Mouse (Mus musculus): ENCODE results near the gene Stn1. TPM values are rescaled to one million over a fixed set of nuclear protein-coding genes. Genes with fewer than 3 reads are reported as not detected.
A peak's percentile ranks its signal among the peaks of the same experiment; 100 is the strongest.

Stn1 gene
- total RNA-seq, 2 experiments from 2014 or later = 17.2 to 17.3 TPM

DNA sequence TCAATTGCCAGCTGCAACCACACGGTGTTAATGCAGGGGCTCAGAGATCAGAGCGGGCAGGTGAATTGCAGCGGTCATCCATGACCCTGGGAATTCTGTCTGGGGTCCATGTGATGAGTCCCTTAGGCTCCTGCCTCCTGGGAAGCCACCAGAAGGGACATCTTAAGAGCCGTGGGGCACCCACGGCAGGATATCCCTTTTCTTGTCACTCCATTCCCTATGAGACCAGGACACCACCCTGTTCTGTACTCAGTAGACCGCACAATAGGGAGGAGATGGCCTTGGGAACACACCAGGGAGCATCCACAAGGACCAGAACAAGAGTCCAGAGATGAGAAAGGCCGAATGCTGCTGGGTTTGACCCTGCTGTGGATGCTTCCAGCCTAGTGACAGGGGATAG is 84.0 kb downstream of the Stn1 start:
- no peak for DNase-seq

DNA sequence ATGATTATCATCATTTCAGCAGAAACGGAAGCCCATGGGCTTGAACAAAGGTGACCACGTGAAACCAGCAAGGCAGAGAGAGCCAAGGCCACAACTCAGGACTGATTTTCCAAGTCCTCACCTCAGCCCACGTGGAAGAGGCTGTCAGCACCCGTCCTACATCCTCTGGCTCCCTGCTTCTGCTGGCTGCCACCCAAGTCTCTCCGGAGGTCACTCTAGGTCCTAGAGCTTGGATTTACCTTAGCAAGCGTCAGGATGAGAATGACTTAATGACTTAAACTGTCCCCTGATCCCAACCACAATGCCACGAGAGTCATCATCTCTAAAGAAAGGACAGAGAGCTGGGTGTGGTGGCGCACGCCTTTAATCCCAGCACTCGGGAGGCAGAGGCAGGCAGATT is 84.6 kb downstream of the Stn1 start:
- peak; percentile 83 to 91 for DNase-seq

DNA sequence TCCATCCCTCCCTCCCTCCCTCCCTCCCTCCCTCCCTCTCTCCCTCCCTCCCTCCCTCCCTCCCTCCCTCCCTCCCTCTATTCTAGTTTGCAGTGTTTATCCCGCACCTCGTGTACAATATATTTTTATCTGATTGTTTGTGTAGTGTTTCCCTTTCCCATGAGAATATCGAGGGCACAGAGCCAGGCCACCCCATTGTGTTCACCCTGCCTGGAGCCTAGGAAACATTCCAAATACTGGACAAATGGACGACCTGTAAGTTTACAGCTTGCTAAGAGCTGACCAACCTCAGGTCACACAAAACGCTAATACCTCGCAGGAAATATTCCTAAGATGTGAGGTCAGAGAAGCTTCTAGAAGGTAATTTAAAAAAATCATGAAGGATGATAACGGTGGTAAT is 85.1 kb downstream of the Stn1 start:
- peak; percentile 75 to 79 for DNase-seq

DNA sequence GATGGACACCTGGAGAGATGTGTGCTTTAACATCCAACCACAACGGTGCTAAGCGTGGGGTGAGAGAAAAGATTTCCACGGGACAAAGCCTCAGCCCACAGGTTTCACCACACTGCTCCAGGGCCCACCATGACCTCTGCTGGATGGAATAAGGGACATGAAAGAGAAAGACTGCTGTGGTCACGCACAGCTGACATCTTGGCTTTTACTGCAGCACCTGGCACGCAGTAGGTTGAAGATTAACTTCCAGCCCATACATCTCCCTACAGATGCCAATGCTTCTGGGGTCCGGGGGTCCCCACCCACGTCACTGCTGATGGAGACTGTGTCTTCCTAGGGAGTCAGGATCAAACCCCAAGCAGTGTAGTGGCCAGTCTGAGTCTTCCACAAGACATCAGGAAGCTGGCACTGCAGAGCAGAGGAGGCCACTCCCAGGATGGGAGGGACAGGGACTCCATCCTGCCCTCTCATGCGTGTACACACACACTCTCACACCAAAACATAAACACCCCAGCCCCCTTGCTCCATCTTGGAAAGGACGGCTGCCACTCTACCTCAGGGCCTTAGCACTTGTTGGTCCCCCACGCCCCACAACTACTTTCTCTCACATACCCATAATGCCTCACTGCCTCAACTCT is 85.7 kb downstream of the Stn1 start:
- DNase-seq = peak in 1 of 2 experiments; percentile 61

Other genes with a start within 250 kb of the Stn1 start
- 10 to 100 TPM; 45.5 to 48.7 TPM for gene Sh3pxd2a, start 73.1 kb downstream of the Stn1 start, total RNA-seq (2021)
- 10 to 100 TPM; 72.8 to 83.3 TPM for gene Slk, start 42.2 kb upstream of the Stn1 start, total RNA-seq (2021)
- gene Col17a1, start 154.6 kb upstream of the Stn1 start, total RNA-seq (2021) = under 1 TPM in 1 of 2 experiments, not detected in 1; 0.13 TPM
- gene Sfr1, start 194.2 kb upstream of the Stn1 start, total RNA-seq (2021) = 10 to 100 TPM; 66.0 to 71.0 TPM

All from heart, adult 18-20 months (tissue).